Mouse (Mus musculus): ENCODE data around the gene Upk3a. TPM values are rescaled to one million over a fixed set of nuclear protein-coding genes. Genes with fewer than 3 reads are reported as not detected.

Gene Upk3a
- polyA plus RNA-seq, 1 experiment from 2014 or later = not detected

DNA sequence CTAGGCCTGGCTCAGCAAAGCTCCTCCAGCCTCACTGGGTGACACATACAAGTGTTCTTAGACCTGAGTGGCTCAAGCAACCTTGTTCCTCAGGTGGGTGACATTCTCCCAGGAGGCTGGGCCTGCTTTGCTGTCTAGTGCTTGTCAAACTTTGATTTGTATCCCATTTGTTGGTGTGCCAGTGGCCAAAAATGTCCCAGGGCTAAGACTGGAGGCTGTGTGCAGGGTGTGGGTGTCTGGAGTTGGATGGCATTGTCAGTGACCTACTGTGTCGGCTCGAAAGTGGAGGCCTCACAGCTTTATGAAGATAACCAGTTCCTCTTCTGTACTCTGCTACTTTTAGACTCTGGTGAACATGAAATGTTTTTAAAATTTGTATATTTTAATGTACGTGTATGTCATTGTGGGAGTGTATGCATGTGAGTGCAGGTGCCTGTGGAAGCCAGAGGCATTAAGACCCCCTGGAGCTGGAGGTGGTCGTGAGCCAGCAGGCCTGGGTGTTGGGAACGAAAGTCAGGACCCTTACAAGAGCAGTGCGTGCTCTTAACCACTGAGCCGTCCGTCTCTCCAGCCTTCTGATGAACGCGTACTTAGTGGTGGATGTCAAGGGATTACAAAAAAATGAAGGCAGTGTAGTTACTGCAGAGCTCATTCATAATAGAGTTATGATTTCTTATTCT lies 24.7 kb downstream of the Upk3a start:
- Histone ChIP-seq H3K4me1 (ENCODE audit: control insufficient read depth, insufficient read depth, low read length) (peaks cover 19% of the 10 kb centered on the region), H3K27ac (ENCODE audit: low read depth, low read length) (no peak overlapping the region), H3K27me3 (ENCODE audit: control insufficient read depth, insufficient read depth, low read length) (no peaks in the 10 kb centered on the region), H3K4me3 (ENCODE audit: low read depth, low read length) (no peak overlapping the region), H3K9ac (ENCODE audit: low read length) (no peak overlapping the region), H3K36me3 (ENCODE audit: control insufficient read depth, insufficient read depth, low read length) (peaks cover 3% of the 10 kb centered on the region; the same call in 1 of the 2 replicates), H3K9me3 (ENCODE audit: control insufficient read depth, low read length) (no peaks in the 10 kb centered on the region), H3K4me2 (no peak overlapping the region)
- ATAC-seq (ENCODE audit: low FRiP score) (no peak), DNase-seq (ENCODE audit: low spot score, missing footprints) (peak; percentile 76)
- WGBS = 85% methylated on average over 10 of the region's 10 CpGs

DNA sequence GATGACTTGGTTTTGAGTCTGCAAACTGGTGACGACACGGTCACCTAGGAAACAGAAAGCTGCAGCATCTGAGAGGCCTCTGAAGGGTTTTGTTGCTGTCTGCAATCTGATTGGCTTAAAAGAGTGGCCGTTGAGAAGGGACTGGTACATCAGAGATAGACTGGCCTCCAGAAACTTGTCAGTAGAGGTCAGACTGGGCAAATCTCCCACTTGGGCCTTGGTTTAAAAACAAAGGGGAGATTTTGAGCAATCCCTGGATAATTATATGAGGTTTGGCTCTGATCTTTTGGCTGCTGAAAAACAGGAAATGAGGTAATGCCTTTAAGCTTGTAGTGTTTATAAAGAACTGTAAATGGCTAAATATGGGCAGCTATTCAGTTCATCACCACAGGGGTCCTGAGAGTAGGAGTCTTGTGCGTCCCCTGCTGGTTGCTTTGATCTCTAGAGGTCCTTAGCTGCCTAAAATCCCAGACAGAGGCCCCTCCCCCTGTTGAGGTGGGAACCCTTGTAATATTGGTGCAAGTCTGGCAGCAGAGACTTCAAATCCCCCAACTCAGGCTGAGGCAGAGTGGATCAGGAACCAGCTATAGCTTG lies 25.5 kb downstream of the Upk3a start:
- peaks cover 18% of the 10 kb centered on the region for H3K4me1 ChIP-seq (ENCODE audit: control insufficient read depth, insufficient read depth, low read length)
- no peak overlapping the region for H3K4me3 ChIP-seq (ENCODE audit: low read depth, low read length)
- 13% methylated on average over 4 of the region's 4 CpGs for WGBS
- no peaks in the 10 kb centered on the region for H3K27me3 ChIP-seq (ENCODE audit: control insufficient read depth, insufficient read depth, low read length)
- DNase-seq (ENCODE audit: low spot score, missing footprints) = peak; percentile 91
- H3K4me2 ChIP-seq = no peak overlapping the region
- no peaks in the 10 kb centered on the region for H3K9me3 ChIP-seq (ENCODE audit: control insufficient read depth, low read length)
- peaks cover 3% of the 10 kb centered on the region; the same call in 1 of the 2 replicates for H3K36me3 ChIP-seq (ENCODE audit: control insufficient read depth, insufficient read depth, low read length)
- H3K27ac ChIP-seq (ENCODE audit: low read depth, low read length) = peak overlapping the region; percentile 31; the same call in 1 of the 2 replicates
- H3K9ac ChIP-seq (ENCODE audit: low read length) = no peak overlapping the region
- peak; percentile 76 for ATAC-seq (ENCODE audit: low FRiP score)

DNA sequence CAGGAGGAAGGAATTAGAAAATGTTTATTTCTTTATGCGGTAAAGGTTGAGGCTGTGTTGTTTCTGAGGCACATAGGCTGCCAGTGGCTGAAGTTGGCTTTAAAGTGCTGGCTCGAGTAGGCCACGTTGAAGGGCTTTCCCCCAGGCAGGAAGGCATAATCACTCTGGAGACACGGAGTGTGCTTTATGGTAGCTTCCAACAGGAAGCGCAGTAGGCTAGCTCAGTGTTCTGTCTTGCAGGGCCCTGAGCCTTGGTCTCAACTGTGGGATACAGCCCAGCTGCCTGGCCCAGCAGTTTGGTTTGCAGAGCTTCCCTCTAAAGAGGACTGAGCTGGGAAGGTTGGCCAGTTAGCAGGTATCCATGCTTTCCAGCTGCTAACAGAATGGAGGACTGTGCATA lies 26.2 kb downstream of the Upk3a start:
- H3K9ac ChIP-seq (ENCODE audit: low read length) = no peak overlapping the region
- peaks cover 16% of the 10 kb centered on the region for H3K4me1 ChIP-seq (ENCODE audit: control insufficient read depth, insufficient read depth, low read length)
- ATAC-seq (ENCODE audit: low FRiP score) = no peak
- no peak overlapping the region for H3K4me3 ChIP-seq (ENCODE audit: low read depth, low read length)
- no peak overlapping the region for H3K27ac ChIP-seq (ENCODE audit: low read depth, low read length)
- no peaks in the 10 kb centered on the region for H3K9me3 ChIP-seq (ENCODE audit: control insufficient read depth, low read length)
- WGBS = 61% methylated on average over 5 of the region's 5 CpGs
- peaks cover 3% of the 10 kb centered on the region; the same call in 1 of the 2 replicates for H3K36me3 ChIP-seq (ENCODE audit: control insufficient read depth, insufficient read depth, low read length)
- H3K4me2 ChIP-seq = no peak overlapping the region
- no peaks in the 10 kb centered on the region for H3K27me3 ChIP-seq (ENCODE audit: control insufficient read depth, insufficient read depth, low read length)
- no peak for DNase-seq (ENCODE audit: low spot score, missing footprints)

DNA sequence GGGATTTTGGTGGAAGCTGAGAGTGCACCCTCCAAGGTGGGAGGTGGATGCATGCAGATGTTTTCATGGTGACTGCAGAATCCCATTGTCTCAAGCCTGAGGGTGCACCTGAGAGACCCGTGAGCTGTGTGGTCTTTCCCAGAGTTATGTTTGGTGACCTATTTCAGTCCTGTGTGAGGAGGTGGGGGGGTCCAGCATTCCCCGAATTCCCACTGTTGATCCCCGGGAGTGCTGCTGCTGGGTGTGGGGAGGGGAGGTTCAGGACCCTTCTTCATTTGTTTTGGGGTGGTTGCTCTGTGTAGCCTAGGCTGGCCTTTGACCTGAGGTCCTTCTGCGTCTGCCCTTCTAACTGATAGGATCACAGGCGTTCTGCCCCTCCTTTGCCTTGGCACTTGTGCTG lies 26.8 kb downstream of the Upk3a start:
- no peak overlapping the region for H3K4me3 ChIP-seq (ENCODE audit: low read depth, low read length)
- H3K36me3 ChIP-seq (ENCODE audit: control insufficient read depth, insufficient read depth, low read length) = peaks cover 5% of the 10 kb centered on the region; the same call in 1 of the 2 replicates
- no peak for ATAC-seq (ENCODE audit: low FRiP score)
- no peak overlapping the region for H3K9ac ChIP-seq (ENCODE audit: low read length)
- H3K4me2 ChIP-seq = no peak overlapping the region
- no peaks in the 10 kb centered on the region for H3K27me3 ChIP-seq (ENCODE audit: control insufficient read depth, insufficient read depth, low read length)
- no peak overlapping the region for H3K27ac ChIP-seq (ENCODE audit: low read depth, low read length)
- DNase-seq (ENCODE audit: low spot score, missing footprints) = peak; percentile 54
- H3K9me3 ChIP-seq (ENCODE audit: control insufficient read depth, low read length) = no peaks in the 10 kb centered on the region
- WGBS = 75% methylated on average over 5 of the region's 5 CpGs
- H3K4me1 ChIP-seq (ENCODE audit: control insufficient read depth, insufficient read depth, low read length) = peaks cover 16% of the 10 kb centered on the region

DNA sequence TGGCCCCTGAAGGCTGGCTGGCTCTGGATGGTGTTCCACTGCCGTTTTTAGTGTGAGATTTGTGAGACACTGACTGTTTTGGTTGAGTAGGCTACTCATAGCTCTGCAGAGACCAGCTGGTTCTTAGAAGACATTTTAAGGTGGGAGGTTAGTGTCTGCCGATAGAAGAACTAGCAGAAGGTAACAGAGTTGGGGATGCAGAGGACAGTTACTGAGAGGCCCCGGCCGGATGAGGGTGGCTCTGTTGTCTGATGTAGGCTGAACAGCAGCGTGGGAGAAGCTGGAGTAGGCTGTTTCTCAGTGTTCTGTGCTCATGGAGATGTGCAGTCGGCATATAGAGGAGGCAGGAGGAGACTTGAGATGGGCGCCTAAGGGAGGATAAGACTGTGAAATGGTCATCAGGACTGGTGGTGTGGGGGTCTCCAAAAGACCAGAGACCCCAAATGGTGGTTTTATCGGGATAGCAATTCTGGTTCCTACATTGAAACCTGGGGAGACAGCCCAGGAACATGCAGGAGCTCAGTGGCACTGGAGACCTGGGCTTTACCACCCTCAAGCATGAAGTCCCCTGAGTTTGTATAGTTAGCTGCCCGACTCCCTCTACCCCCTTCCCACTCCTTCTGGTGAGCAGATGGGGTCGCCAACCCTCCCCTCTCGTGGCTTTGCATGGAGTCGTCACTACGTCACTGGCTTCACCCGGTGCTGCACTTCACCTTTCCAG lies 29.4 kb downstream of the Upk3a start:
- ATAC-seq (ENCODE audit: low FRiP score) = no peak
- peak; percentile 64 for DNase-seq (ENCODE audit: low spot score, missing footprints)
- H3K36me3 ChIP-seq (ENCODE audit: control insufficient read depth, insufficient read depth, low read length) = peaks cover 10% of the 10 kb centered on the region
- H3K27ac ChIP-seq (ENCODE audit: low read depth, low read length) = no peak overlapping the region
- H3K4me1 ChIP-seq (ENCODE audit: control insufficient read depth, insufficient read depth, low read length) = peaks cover 16% of the 10 kb centered on the region
- H3K9ac ChIP-seq (ENCODE audit: low read length) = no peak overlapping the region
- no peaks in the 10 kb centered on the region for H3K27me3 ChIP-seq (ENCODE audit: control insufficient read depth, insufficient read depth, low read length)
- H3K9me3 ChIP-seq (ENCODE audit: control insufficient read depth, low read length) = no peaks in the 10 kb centered on the region
- no peak overlapping the region for H3K4me2 ChIP-seq
- H3K4me3 ChIP-seq (ENCODE audit: low read depth, low read length) = no peak overlapping the region
- WGBS = 94% methylated on average over 14 of the region's 14 CpGs

DNA sequence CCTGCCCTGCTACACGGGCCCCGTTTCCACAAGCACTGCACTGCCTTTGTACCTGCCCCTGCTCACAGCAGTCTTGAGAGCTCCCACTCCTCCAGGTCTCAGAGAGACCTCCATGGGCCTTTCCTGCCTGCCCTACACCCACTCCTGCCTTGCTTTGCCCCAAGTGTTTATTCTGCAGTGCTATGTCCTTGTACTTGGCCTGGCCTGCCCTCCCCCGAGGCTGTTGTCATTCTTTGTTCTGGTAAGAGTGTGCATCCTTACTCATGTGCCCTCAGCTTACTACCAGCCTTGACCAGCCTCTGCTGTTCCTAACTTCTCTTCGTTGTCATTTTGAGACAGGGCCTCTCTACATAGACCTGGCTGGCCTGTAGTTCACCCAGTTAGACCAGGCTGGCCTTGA lies 30.9 kb downstream of the Upk3a start:
- DNase-seq (ENCODE audit: low spot score, missing footprints) (no peak), ATAC-seq (ENCODE audit: low FRiP score) (no peak)
- WGBS = 89% methylated on average over 4 of the region's 4 CpGs
- Histone ChIP-seq H3K4me3 (ENCODE audit: low read depth, low read length) (no peak overlapping the region), H3K4me2 (no peak overlapping the region), H3K9me3 (ENCODE audit: control insufficient read depth, low read length) (no peaks in the 10 kb centered on the region), H3K27ac (ENCODE audit: low read depth, low read length) (no peak overlapping the region), H3K4me1 (ENCODE audit: control insufficient read depth, insufficient read depth, low read length) (peaks cover 7% of the 10 kb centered on the region), H3K9ac (ENCODE audit: low read length) (no peak overlapping the region), H3K27me3 (ENCODE audit: control insufficient read depth, insufficient read depth, low read length) (no peaks in the 10 kb centered on the region), H3K36me3 (ENCODE audit: control insufficient read depth, insufficient read depth, low read length) (peaks cover 10% of the 10 kb centered on the region)

DNA sequence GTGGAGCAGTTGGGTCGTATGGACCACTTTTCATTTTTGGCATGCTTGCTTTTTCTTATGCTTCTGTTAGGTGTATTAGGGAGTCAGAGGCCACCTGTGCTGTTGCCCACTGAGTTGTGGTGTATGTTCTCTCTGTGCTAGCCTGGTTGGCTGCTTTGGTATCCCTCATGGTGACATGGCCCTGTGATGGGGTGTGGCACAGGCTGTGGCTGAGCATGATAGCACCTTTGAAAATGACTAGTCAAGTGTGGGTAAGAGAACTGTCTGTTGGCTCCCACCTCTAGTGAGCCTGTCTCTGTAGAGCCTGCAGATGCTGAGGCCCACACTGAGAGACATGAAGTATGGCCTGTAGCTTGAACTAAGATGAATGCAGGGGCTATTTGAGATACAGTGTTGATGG lies 32.8 kb downstream of the Upk3a start:
- H3K4me3 ChIP-seq (ENCODE audit: low read depth, low read length) = no peak overlapping the region
- H3K4me1 ChIP-seq (ENCODE audit: control insufficient read depth, insufficient read depth, low read length) = no peaks in the 10 kb centered on the region
- no peaks in the 10 kb centered on the region for H3K9me3 ChIP-seq (ENCODE audit: control insufficient read depth, low read length)
- no peaks in the 10 kb centered on the region for H3K27me3 ChIP-seq (ENCODE audit: control insufficient read depth, insufficient read depth, low read length)
- no peak overlapping the region for H3K4me2 ChIP-seq
- H3K9ac ChIP-seq (ENCODE audit: low read length) = no peak overlapping the region
- DNase-seq (ENCODE audit: low spot score, missing footprints) (no peak), ATAC-seq (ENCODE audit: low FRiP score) (no peak)
- no peak overlapping the region for H3K27ac ChIP-seq (ENCODE audit: low read depth, low read length)
- WGBS = 90% methylated on average over 1 of the region's 1 CpGs
- H3K36me3 ChIP-seq (ENCODE audit: control insufficient read depth, insufficient read depth, low read length) = peaks cover 12% of the 10 kb centered on the region

DNA sequence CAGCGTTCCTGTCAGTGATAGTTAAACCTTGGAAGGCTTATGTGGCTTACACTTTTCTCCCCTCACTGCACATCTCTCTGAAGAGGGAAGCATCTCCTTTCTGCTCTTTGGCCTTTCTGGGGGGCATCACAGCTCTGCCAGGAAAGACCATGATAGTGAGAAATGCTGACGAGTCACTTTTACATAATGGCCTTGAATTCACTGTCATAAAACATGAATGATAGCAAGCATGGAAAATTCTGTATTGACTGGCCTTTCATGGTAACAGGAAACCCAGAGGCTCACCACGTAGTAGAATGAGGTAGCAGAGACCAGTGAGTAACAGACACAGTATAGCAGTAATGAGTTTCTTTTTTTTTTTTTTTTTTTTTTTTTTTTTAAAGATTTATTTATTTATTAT lies 37.2 kb downstream of the Upk3a start:
- ATAC-seq (ENCODE audit: low FRiP score) (no peak), DNase-seq (ENCODE audit: low spot score, missing footprints) (peak; percentile 72)
- H3K4me3 ChIP-seq (ENCODE audit: low read depth, low read length) = no peak overlapping the region
- no peak overlapping the region for H3K9ac ChIP-seq (ENCODE audit: low read length)
- WGBS = 96% methylated on average over 3 of the region's 3 CpGs
- H3K27me3 ChIP-seq (ENCODE audit: control insufficient read depth, insufficient read depth, low read length) = no peaks in the 10 kb centered on the region
- no peak overlapping the region for H3K27ac ChIP-seq (ENCODE audit: low read depth, low read length)
- no peaks in the 10 kb centered on the region for H3K4me1 ChIP-seq (ENCODE audit: control insufficient read depth, insufficient read depth, low read length)
- H3K9me3 ChIP-seq (ENCODE audit: control insufficient read depth, low read length) = no peaks in the 10 kb centered on the region
- no peak overlapping the region for H3K4me2 ChIP-seq
- peaks cover 7% of the 10 kb centered on the region; the same call in 1 of the 2 replicates for H3K36me3 ChIP-seq (ENCODE audit: control insufficient read depth, insufficient read depth, low read length)

DNA sequence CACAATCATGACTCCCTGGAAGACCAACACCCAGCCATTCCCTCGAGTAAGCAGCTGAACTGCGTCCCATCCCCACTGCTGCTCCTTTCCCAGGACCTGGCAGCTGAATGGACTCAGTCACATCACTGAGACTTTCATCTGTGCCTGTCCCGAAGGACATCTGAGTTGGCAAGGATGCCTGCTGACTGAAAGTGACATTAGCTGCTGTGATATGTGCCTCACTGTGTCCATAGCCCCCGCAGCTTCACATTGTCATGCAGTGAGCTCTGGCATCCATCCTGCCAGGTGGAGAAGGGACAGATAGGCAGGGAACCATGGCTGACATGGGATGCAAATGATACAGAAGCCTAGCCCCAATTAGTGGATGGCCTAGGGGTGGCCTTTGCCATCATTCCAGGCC lies 38.2 kb downstream of the Upk3a start:
- 86% methylated on average over 4 of the region's 4 CpGs for WGBS
- Histone ChIP-seq H3K4me3 (ENCODE audit: low read depth, low read length) (no peak overlapping the region), H3K9me3 (ENCODE audit: control insufficient read depth, low read length) (no peaks in the 10 kb centered on the region), H3K27ac (ENCODE audit: low read depth, low read length) (no peak overlapping the region), H3K4me2 (no peak overlapping the region), H3K36me3 (ENCODE audit: control insufficient read depth, insufficient read depth, low read length) (peaks cover 7% of the 10 kb centered on the region; the same call in 1 of the 2 replicates), H3K4me1 (ENCODE audit: control insufficient read depth, insufficient read depth, low read length) (no peaks in the 10 kb centered on the region), H3K9ac (ENCODE audit: low read length) (no peak overlapping the region), H3K27me3 (ENCODE audit: control insufficient read depth, insufficient read depth, low read length) (no peaks in the 10 kb centered on the region)
- no peak for ATAC-seq (ENCODE audit: low FRiP score)
- peak; percentile 51 for DNase-seq (ENCODE audit: low spot score, missing footprints)
